Mouse (Mus musculus) left cerebral cortex, adult 11 months (tissue): Measurements from ENCODE around the gene Stpg3.

Experiments used
- DNase-seq: peaks from one replicate; pipeline ENCODE4 v3.0.0; 2022; ENCODE audit warnings: low spot score

Stpg3 gene

DNA sequence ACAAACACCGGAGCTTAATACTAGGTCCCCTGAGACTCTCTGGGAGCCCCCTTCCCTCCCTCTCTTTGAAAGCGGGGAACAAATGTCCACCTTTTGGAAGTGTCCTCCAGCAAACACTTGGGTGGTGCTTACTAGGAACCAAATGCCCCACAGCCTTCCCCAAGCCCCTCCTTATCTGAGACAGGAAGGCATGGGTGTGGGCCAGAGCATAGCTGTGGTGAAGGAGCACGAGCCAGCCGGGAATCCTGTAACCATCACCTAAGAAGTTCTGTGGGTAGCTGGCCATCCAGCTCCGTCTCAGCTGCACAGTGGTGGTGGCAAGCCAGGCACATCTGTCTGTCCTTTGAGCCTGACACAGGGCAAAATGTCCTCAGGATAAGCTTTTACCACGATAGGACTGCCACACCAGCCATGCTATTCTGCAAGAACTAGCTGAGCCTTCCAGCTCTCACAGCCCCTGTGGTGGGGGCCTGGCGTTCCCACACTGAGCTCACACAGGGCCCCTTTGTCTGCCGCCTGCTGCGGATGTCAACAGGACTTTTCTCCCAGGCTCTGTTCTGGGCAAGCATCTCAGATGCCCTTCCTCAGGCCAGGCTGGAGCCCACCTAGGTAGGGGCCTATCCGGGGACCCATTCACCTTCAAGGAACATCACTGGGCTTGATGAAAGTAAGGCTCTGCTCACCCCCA is 36.0 kb downstream of the Stpg3 start:
- DNase-seq = no peak

DNA sequence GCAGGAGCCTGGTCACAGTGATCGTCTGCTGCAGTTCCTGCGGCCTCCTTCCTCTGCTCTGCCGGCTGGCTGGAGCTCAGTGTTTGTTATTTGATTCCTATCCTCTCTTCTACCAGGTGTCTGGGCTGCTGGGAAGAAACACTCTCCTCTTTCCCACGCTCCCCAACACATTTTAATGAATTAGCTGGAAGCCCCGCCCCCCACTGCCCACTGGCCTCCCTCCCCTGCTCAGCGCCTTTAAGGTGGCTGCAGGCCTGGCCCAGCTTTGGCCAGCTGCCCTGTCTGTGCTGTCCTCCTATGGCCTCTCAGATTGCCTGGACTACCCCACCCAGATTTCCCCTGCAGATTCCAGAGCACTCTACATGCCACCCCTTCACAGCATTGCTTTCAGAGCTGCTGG is 36.8 kb downstream of the Stpg3 start:
- DNase-seq = no peak

DNA sequence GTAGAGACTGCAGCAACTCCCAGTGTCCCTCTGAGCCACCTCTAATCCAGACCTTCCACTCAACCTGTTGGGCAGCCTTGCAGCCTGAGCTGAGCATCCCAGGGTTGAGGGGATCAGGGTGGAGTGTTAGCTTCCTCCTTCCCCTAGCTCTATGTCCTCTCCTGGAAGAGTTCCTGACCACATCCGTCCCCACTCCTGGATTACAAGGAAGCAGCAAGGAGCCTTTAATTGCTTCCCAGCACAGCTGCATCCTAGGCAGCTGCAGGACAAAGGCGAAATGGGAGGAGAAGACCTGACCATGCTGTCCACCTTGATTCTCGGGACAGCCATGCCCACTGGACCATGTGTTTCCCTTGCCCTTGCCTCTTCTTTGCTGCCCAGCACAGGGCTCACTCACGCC is 37.4 kb downstream of the Stpg3 start:
- DNase-seq = no peak

DNA sequence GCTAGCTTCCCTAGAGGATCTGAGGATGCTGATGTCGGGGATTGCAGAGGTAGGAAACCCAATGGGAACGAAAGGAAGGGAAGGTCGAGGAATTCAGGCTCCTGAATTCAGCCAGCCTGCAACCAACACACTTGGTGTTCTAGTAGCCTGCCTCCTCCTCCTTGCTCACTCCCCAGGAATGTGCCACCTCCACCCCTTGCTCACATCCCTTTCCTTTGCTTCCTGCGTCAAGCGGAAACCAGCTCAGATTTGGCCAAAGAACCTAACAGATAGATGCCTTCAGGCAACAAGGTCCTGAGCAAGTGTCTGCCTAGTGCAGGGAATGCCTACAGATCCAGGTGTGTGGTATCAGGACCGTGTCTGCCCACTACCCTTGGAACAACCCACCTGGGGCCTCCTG is 37.9 kb downstream of the Stpg3 start:
- DNase-seq = no peak

DNA sequence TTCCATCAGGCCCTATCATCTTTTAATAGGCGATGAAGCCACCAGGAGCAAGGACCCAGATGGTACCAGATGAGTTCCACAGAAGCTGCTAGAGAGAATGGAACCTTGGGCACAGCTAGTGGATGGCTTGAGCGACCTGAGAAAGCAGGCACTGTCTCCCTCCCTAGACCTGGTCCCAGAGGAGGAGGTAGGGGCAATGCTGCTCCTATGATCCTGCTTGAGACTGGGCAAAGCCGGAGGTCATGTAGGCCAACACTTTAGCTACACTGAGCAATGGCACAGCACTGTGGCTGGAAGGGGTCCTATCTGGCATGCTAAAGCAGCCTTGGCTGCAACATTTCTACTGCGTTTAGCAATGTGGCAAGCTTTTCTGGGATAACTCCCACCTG is 38.8 kb downstream of the Stpg3 start:
- DNase-seq = no peak

DNA sequence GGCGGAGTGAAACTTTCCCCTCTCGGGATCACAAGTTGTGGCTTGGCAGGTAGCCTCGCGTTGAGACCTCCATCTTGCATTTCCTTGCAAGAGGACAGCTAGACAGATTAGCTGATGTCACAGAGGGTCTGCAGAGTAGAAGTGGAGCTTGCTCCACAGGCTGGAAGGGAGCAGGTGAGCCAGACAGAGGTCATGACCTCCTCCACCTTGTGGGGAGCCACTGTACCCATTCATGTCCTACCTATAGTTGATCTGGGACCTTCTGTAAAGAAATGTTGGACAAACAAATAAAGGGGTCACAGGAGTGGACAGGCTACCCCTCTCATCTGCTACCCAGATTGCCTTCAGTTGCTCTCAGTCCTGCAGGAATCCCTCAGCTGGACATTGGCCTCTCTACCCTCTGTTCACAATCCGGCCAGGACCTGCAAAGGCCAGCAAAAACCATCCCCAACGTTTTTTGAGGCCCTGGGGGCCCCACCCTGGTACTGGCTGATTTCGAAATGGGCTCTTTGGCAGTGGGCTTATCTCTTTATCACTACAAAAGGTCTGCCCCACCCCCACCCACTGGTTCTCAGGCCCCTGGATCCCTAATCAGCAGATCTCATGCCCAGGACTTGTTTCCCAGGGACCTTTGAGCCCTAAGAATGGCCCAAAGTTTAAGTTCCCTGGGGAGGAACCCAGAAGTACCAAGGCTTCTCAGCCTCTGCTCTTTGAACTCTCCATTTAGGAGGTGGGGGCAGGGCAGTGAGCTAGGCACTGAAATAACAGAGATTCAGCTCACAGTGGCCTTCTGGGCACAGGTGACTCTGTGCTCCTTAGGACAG is 39.4 kb downstream of the Stpg3 start:
- DNase-seq = no peak

DNA sequence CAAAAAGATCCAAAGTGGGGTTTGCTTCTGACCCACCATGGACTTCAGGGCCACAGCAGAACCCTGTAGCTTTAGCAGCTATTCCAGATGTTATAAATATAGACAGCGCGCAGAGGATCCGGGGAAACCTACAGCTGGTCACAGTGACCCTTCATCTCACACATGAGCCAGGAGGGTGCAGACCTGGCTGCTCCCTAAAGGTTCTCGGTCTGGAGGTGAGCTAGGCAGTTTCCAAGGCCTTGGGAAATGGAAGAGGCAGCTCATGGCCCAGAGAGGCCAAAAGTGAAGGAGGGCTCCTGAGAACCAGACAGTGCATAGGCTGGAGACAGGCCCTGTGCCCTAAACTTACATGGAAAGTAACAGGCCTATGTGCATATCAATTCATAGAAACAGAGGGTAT is 40.6 kb downstream of the Stpg3 start:
- no peak for DNase-seq

DNA sequence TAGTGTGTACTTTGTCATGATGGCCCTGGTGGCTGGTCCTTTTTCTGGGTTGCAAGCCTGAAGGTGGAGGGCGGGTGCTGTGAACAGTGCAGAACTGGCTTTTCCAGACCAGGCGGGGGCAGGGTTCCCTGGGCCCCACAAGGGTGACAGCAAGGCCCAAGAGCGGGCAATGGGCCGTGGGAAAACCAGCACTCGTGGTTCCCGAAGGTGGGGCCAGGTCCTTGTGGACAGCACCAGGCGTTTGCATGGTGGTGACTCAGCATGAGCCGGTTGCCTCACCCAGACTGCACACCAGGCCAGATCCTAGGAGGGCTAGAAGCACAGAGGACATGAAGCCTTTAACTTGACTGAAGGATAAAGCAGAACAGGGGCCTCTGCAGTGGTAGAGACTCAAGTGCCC is 41.8 kb downstream of the Stpg3 start:
- DNase-seq = no peak

DNA sequence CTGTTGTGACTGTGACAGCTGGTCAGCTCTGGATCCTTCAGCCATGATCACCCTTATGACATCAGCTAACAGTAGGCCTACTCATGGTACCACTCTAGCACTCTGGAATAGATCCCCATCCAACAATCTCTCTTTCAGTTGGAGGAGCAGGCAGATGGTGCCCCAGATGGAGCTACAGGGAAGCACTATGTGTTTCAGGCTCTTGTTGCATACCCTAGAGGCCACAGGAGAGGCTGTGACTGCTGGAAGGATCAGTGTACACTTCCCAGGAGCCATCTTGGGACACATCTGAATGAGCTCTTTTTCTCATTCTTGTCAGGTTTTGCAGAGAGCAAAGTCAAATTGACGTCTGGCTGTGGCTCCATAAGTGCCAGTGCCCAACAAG is 42.7 kb downstream of the Stpg3 start:
- no peak for DNase-seq

DNA sequence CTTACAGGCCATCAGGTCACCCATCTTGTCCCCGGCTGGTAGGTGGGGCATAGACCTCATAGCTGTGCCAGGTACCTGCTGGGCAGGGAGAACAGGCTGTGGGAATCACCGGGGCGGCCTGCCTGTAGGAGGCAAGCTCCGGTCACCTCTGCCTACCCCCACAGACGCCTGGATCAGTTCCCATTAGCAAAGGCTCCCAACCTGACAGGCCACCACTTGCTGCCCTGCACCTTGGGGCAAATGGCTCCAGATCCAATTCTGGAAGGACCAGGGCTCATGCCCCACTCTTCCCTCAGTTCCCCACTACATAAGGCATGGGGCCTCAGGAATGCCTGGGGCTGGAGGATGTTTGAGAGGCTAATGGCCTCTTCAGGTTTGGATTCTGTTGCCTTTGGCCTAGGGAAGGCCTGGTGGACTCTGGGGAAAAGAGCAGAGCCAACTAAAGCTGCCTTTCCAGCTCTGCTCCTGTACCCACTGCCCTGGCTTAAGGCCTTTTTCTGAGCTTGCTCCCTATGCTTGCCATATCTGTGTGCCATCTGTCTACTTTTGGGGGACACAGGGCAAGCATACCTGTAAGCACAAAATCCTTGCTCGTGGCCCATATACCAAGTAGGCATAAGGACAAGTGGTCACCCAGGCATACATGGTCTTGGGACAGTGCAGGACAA is 43.2 kb downstream of the Stpg3 start:
- no peak for DNase-seq

DNA sequence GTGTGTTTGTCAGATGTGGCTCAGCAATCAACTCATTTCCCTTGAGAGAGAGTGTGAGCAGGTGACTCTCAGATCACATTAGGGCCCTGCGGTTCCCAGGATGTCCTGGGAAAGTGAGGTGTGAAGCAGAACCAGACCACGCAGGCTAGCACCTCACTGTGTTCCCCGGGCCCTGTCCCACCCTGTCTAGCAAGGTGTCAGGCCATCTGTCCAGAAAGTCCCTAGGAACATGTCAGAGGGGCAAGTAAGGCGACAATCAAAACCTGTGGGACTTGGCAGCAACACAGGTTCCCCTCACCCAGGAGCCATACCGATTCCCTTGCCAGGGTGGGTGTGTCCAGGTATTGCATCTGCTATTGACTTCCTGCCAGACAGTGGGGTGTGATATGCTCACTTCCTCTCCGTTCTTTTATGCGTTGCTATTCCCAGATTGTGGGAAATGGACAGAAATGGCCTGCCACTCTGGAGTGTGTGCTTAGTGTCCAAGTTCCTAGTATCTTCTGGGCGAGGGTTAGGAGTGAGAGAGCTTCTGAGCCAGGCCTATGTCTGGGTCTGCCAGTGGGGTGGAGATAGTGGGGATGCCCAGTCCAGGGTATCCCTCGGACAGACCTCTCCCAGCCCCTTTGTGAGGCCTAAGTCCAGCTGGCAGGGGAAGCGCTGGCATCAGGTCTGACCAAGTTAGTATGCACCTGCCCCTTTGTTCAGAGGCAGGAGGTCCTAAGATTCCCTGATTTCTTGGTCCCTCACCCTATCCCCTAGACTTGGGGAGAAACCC is 43.9 kb downstream of the Stpg3 start:
- DNase-seq = no peak

DNA sequence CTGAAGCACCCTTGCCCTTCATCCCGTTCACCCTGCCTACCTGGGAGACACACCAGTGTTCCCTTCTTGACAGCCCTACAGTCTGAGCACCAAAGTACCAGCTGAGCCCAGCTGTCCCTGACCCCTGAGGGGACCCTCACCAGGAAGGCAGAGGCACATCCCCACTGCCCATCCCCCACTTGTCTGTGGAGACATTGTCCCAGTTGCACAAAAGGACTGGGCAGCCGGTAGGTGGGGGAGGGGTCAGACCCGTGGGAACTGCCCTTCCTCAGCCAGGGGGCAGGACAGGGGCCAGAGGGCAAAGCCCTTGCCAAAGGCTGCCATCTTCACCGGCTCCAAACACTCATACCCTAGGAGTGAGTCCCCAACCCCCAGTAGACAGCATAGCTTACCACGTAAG is 44.7 kb downstream of the Stpg3 start:
- no peak for DNase-seq

DNA sequence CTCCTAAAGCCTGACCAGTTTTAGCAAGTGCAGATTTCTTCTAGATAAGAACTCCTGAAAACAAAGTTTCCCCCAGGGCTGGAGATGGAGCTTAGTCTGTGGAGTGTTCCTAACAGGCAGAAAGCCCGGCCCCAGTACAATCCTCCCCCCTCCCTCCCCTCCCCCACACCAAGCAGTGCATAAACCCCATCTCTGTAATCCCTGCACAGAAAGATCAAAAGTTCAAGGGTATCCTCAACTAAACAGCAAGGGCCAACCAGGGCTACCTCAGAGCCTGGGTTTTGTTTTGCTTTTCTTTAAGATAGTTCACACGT is 45.8 kb downstream of the Stpg3 start:
- no peak for DNase-seq

DNA sequence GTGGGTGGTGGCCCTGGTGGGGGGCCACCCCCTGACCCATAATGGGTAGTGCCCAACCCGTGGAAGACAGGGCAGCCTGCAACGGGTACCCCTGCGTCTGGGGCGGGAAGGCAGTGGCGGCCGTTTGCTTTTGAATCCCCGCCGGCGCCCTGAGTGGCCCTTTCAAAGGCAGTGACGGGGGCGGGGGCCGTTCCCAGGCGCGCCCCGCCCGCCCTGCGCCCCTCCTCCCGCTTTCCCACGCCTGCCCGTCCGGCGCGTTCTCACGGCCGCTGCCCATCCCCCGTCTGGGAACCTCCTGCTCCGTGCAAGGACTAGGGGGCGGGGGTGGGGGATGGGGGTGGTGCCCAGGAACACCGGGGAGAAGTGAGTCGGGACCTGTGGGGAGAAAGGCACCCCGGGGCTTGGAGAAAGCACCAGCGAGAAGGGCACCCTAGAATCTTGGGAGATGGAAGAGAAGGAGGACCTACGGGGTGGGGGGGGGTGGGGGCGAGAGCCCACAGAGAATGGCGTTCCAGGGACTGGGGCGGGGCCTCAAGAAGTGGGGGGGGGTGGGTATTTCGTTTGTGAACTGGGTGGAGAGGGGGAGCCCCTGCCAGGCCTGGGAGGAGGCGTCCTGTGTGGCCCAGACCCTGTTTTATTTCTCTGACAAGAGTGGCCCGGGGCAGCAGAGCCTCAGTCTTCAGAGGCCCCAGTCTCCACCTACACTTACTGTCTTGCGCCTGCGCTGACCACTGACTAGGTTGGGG is 46.3 kb downstream of the Stpg3 start:
- DNase-seq = no peak

DNA sequence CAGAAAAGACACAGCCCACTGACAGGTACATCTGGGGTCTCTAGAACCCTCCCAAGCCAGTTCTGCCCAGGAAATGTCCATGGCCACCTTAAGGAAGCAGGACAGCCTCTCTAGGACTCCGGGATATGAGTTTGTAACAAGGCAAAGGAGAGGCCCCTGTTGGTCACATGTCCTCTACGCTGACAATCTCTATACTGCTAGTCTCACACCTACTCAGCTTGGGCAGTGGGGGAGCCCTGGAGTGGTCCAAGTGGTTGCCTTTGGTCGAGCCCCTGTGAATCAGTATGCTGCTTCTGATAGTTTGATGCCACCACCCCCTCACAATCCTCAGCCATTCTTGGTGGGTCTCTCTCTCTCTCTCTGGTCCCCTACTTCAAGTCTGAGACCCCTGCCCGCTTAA is 47.0 kb downstream of the Stpg3 start:
- no peak for DNase-seq
